22 mouse cellular contexts compared by ENCODE assay signal in genomic region chr2:80884231-80884630, GRCm38 (mm10).
DNase-seq lines count a peak whose midpoint lies in the region; ATAC-seq and TF ChIP-seq lines count a peak whose summit lies in the region.
"Had no signal": no experiment of that assay in that cellular context is flagged by ENCODE, and none has a peak within 500 bp of the region (broad histone marks: within the 10 kb centered on the region; RNA-seq: fewer than 3 reads in every experiment).

No protein-coding gene starts in this region.

- no peaks in the 10 kb centered on the region for H3K9me3 ChIP-seq in forebrain, embryonic 16.5 days (ENCODE audit: control insufficient read depth, low read length)
- no peaks in the 10 kb centered on the region for H3K9me3 ChIP-seq in forebrain, embryonic 14.5 days (replicated peaks; ENCODE audit: control insufficient read depth, low read length)
- H3K9me3 ChIP-seq in forebrain, postnatal 0 days (ENCODE audit: low read length), result no peaks in the 10 kb centered on the region
- H3K9me3 ChIP-seq in forebrain, embryonic 13.5 days (replicated peaks), result no peaks in the 10 kb centered on the region

- H3K9ac ChIP-seq in forebrain, embryonic 16.5 days (replicated peaks; ENCODE audit: low read depth, low read length), result no peak overlapping the region
- H3K9ac ChIP-seq in forebrain, embryonic 14.5 days (ENCODE audit: low read length), result no peak overlapping the region
- no peak overlapping the region for H3K9ac ChIP-seq in forebrain, postnatal 0 days
- no peak overlapping the region for H3K9ac ChIP-seq in forebrain, embryonic 13.5 days

- ATAC-seq in forebrain, embryonic 16.5 days, result peak; percentile 66; the same call in 1 of the 2 replicates
- no peak for ATAC-seq in forebrain, embryonic 14.5 days
- ATAC-seq in forebrain, postnatal 0 days, result peak; percentile 55; the same call in 1 of the 2 replicates
- no peak for ATAC-seq in forebrain, embryonic 13.5 days
- ATAC-seq: activated CD4-positive, CD25-positive, alpha-beta regulatory T cell, adult 4 months; CD4-positive, CD25-positive, alpha-beta regulatory T cell, adult 4 months; Patski had no signal

- WGBS in forebrain, embryonic 16.5 days, result 72% methylated on average over 5 of the region's 5 CpGs
- 84% methylated on average over 5 of the region's 5 CpGs for WGBS in forebrain, embryonic 14.5 days
- 78% methylated on average over 5 of the region's 5 CpGs for WGBS in forebrain, postnatal 0 days
- WGBS in forebrain, embryonic 13.5 days, result 88% methylated on average over 5 of the region's 5 CpGs

- H3K4me2 ChIP-seq in forebrain, embryonic 16.5 days (ENCODE audit: low read length), result no peak overlapping the region
- no peak overlapping the region for H3K4me2 ChIP-seq in forebrain, embryonic 14.5 days (ENCODE audit: low read length)
- H3K4me2 ChIP-seq in forebrain, postnatal 0 days (ENCODE audit: low read depth), result no peak overlapping the region
- no peak overlapping the region for H3K4me2 ChIP-seq in forebrain, embryonic 13.5 days

- no peak overlapping the region for H3K27ac ChIP-seq in forebrain, embryonic 16.5 days (ENCODE audit: low read length)
- no peak overlapping the region for H3K27ac ChIP-seq in forebrain, embryonic 14.5 days (ENCODE audit: low read depth, low read length)
- H3K27ac ChIP-seq in forebrain, postnatal 0 days (ENCODE audit: low read depth, low read length), result no peak overlapping the region
- H3K27ac ChIP-seq in forebrain, embryonic 13.5 days, result no peak overlapping the region

- H3K27me3 ChIP-seq in forebrain, embryonic 16.5 days (replicated peaks; ENCODE audit: control insufficient read depth, insufficient read depth, low read length), result no peaks in the 10 kb centered on the region
- H3K27me3 ChIP-seq in forebrain, embryonic 14.5 days (replicated peaks; ENCODE audit: control insufficient read depth, insufficient read depth, low read length), result no peaks in the 10 kb centered on the region
- no peaks in the 10 kb centered on the region for H3K27me3 ChIP-seq in forebrain, postnatal 0 days (ENCODE audit: insufficient read depth, low read length)
- H3K27me3 ChIP-seq in forebrain, embryonic 13.5 days, result no peaks in the 10 kb centered on the region
- H3K27me3 ChIP-seq: CH12.LX had no signal

- no peak for DNase-seq in forebrain, embryonic 14.5 days (ENCODE audit: low spot score)
- DNase-seq in forebrain, postnatal 0 days, result no peak
- peak; percentile 11 for DNase-seq in brain, embryonic 14.5 days (ENCODE audit: low read depth)
- DNase-seq in frontal cortex, postnatal 14 days (ENCODE audit: low spot score in 2 of 2), result no peak
- DNase-seq: adrenal gland, adult 2 months; adrenal gland, adult 8-10 months; adrenal gland, postnatal 10 days; adrenal gland, postnatal 14 days; adrenal gland, postnatal 25 days; adrenal gland, postnatal 36 days; B cell, adult 2 months; cerebellum, adult 11 months; cerebellum, adult 11-12 months; cerebellum, adult 18-20 months; cerebellum, adult 2 months had no signal

- no peaks in the 10 kb centered on the region for H3K4me1 ChIP-seq in forebrain, embryonic 16.5 days (replicated peaks; ENCODE audit: control insufficient read depth, insufficient read depth, low read length)
- H3K4me1 ChIP-seq in forebrain, embryonic 14.5 days (ENCODE audit: control insufficient read depth, insufficient read depth, low read length), result no peaks in the 10 kb centered on the region
- H3K4me1 ChIP-seq in forebrain, postnatal 0 days (ENCODE audit: insufficient read depth), result no peaks in the 10 kb centered on the region
- no peaks in the 10 kb centered on the region for H3K4me1 ChIP-seq in forebrain, embryonic 13.5 days

- TF ChIP-seq CTCF in forebrain, postnatal 0 days (IDR thresholded peaks at IDR 0.05; ENCODE audit: low read depth), result no peak
- TF ChIP-seq CTCF in brain, embryonic 14.5 days (IDR thresholded peaks at IDR 0.05; ENCODE audit: borderline replicate concordance, extremely low read depth, insufficient read depth, insufficient read length), result no peak

- no peaks in the 10 kb centered on the region for H3K36me3 ChIP-seq in forebrain, embryonic 16.5 days (ENCODE audit: control insufficient read depth, insufficient read depth)
- no peaks in the 10 kb centered on the region for H3K36me3 ChIP-seq in forebrain, embryonic 14.5 days (ENCODE audit: control insufficient read depth, insufficient read depth, low read length)
- H3K36me3 ChIP-seq in forebrain, postnatal 0 days (ENCODE audit: insufficient read depth), result no peaks in the 10 kb centered on the region
- H3K36me3 ChIP-seq in forebrain, embryonic 13.5 days (ENCODE audit: poor library complexity, severe bottlenecking), result no peaks in the 10 kb centered on the region
- H3K36me3 ChIP-seq: G1E had no signal

- no peak for TF ChIP-seq POLR2A in brain, embryonic 14.5 days (IDR thresholded peaks at IDR 0.05; ENCODE audit: borderline replicate concordance, extremely low read depth, insufficient read depth, insufficient read length, poor library complexity, severe bottlenecking)

- no peak overlapping the region for H3K4me3 ChIP-seq in forebrain, embryonic 16.5 days (replicated peaks; ENCODE audit: low read length)
- no peak overlapping the region for H3K4me3 ChIP-seq in forebrain, embryonic 14.5 days (ENCODE audit: low read depth, low read length)
- H3K4me3 ChIP-seq in forebrain, postnatal 0 days (ENCODE audit: low read depth, low read length), result no peak overlapping the region
- no peak overlapping the region for H3K4me3 ChIP-seq in forebrain, embryonic 13.5 days

Comparison
In these comparisons a context has a peak if more than half of its experiments do, and no peak if none do; other contexts are left out.
1. ATAC-seq: peak in forebrain, embryonic 16.5 days (single experiment) and forebrain, postnatal 0 days (single experiment); none in forebrain, embryonic 14.5 days (single experiment) and forebrain, embryonic 13.5 days (single experiment).